Mouse (Mus musculus): Measurements from ENCODE around the gene Kansl1l.

- TF ChIP-seq POLR2A (IDR thresholded peaks at IDR 0.05; ENCODE audit: extremely low read depth, insufficient read depth, low read length) (no peak), CTCF (IDR thresholded peaks at IDR 0.05; ENCODE audit: low read depth, low read length) (no peak)
Measured at GRCm38 (mm10) chr1:66814756-66815155, 2.6 kb downstream of the Kansl1l start.
